Mouse (Mus musculus) bone marrow, adult 2 months (tissue): ENCODE results near the gene Vcl.

Experiments
- CTCF ChIP-seq: fragments of 200-500 bp; IDR thresholded peaks from 2 replicates; pipeline ENCODE4 v1.5.1; 2011; ENCODE audit warnings: low read length, control low read depth; ENCODE audit not compliant: control insufficient read depth, insufficient read depth
- POLR2A ChIP-seq: fragments of 200-500 bp; IDR thresholded peaks from 2 replicates; pipeline ENCODE4 v1.6.1; 2011; ENCODE audit warnings: low read depth, mild to moderate bottlenecking, control low read depth, low read length, borderline replicate concordance; ENCODE audit not compliant: control insufficient read depth

DNA sequence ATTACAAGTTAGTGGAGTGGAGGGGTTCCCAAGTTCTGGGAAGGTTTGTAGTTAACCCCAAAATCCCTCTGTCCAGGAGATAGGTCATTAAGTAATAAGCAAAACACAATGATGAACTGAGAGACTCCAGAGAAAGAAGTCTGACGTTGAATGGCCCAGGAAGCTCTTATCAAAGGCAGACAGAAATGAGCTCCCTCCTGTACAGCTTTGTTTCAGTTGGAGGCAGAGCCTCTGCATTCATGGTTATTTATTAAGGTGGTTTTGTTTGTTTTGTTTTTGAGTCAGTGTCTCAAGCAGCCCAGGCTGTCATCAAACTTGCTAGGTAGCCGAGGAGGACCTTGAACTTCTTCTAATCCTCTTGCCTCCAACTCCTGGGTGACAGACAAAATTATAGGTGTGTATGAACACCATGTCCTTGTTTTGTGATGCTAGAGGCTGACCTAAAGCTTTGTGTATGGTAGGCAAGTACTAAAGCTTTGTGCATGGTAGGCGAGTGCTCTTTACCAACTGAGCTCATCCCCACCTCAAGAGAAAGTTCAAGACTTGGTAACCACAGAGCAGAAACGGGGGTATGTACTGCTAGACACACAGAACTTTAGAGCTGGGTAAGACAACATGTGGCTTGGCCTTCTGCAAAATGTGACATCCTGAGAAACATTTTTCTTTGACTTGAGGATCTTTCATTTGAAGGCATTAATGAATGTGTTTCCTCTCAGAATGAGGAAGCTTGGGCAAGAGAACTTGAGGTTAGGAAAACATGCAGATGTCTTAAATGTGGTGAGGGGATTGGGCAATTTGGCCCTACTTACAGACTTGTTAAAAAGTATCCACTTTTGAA, 1.5 kb upstream of the Vcl start:
- TF ChIP-seq CTCF = no peak
- TF ChIP-seq POLR2A = no peak
